Mouse (Mus musculus) olfactory bulb, adult 2 months (tissue): ENCODE measurements around the gene Mgat5b. TPM values are rescaled to one million over a fixed set of nuclear protein-coding genes. Genes with fewer than 3 reads are reported as not detected.
"Not testable (repeated sequence)": the region's sequence is repeated elsewhere in the genome, so short reads cannot be mapped to it uniquely, and the experiment has no call there.

ENCODE experiments used
- H3K27ac ChIP-seq: fragments of 200-500 bp; 2 replicates; pipeline ENCODE4 v1.5.1; 2012; ENCODE audit warnings: low read depth, low read length; ENCODE audit not compliant: insufficient read depth
- H3K4me1 ChIP-seq: fragments of 200-500 bp; 2 replicates; pipeline ENCODE4 v1.6.1; 2012; ENCODE audit warnings: low read length; ENCODE audit not compliant: control insufficient read depth, insufficient read depth
- H3K4me3 ChIP-seq: fragments of 200-500 bp; 2 replicates; pipeline ENCODE4 v1.5.1; 2012; ENCODE audit warnings: mild to moderate bottlenecking, low read depth, low read length, moderate library complexity; ENCODE audit not compliant: insufficient read depth
- CTCF ChIP-seq: fragments of 200-500 bp; IDR thresholded peaks from 2 replicates; pipeline ENCODE4 v1.5.1; 2012; ENCODE audit warnings: low read depth, mild to moderate bottlenecking, low read length, moderate library complexity; ENCODE audit not compliant: insufficient read depth
- POLR2A ChIP-seq: fragments of 200-500 bp; IDR thresholded peaks from 2 replicates; pipeline ENCODE4 v1.6.1; 2012; ENCODE audit warnings: mild to moderate bottlenecking, low read depth, low read length, moderate library complexity; ENCODE audit not compliant: insufficient read depth
- WGBS: fragments of 180-500 bp; shearing (Covaris S2); methylation state at CpG from one replicate; pipeline ENCODE4 v1.1.7; 2018; 5-methylcytosine and 5-hydroxymethylcytosine counted together
- polyA plus RNA-seq: library from polyadenylated mRNA; stranded (reverse); fragments of >200 nt; gene quantifications from 2 replicates; pipeline ENCODE4 v1.2.4, GENCODE M21; 2012; ENCODE audit warnings: low replicate concordance; ENCODE audit not compliant: missing spikeins, insufficient read depth, insufficient read length

Gene Mgat5b
- polyA plus RNA-seq, 1 experiment: not detected

DNA sequence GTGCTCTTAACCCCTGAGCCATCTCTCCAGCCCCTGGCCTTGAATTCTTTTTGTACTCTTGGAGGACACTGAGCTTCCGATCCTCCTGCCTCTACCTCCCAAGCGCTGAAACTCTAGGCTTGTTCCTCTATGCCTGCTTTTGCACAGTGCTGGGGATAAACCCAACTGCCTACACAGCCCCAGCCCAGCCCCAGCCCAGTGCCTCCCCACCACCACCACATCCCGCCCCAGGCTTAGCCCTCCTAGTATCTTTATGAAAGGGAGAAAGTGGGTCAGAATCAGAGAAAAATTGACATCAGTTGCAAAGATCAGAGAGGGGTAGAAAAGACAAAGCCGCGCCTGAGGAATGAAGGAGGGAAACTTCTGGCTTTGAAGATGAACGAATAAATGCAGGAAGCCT lies 34.6 kb upstream of the Mgat5b start:
- H3K27ac ChIP-seq: no peak overlapping the region
- TF ChIP-seq CTCF (no peak), POLR2A (no peak)
- WGBS: 95% methylated on average over 6 of the region's 6 CpGs
- no peak overlapping the region for H3K4me3 ChIP-seq
- H3K4me1 ChIP-seq: peaks cover 6% of the 10 kb centered on the region

- H3K27ac ChIP-seq: no peak overlapping the region
- peaks cover 6% of the 10 kb centered on the region for H3K4me1 ChIP-seq
- peak; percentile 75 for TF ChIP-seq CTCF
- no peak for TF ChIP-seq POLR2A
- 8% methylated on average over 27 of the region's 28 CpGs for WGBS
- peak overlapping the region; percentile 21 for H3K4me3 ChIP-seq
Observed at GRCm38 (mm10) chr11:116885275-116886151, 33.1 kb upstream of the Mgat5b start.

- Histone ChIP-seq H3K27ac (no peak overlapping the region), H3K4me3 (no peak overlapping the region), H3K4me1 (peaks cover 3% of the 10 kb centered on the region)
- 82% methylated on average over 5 of the region's 5 CpGs for WGBS
- no peak for TF ChIP-seq POLR2A
- no peak for TF ChIP-seq CTCF
Observed at GRCm38 (mm10) chr11:116887136-116887535, 31.5 kb upstream of the Mgat5b start.

DNA sequence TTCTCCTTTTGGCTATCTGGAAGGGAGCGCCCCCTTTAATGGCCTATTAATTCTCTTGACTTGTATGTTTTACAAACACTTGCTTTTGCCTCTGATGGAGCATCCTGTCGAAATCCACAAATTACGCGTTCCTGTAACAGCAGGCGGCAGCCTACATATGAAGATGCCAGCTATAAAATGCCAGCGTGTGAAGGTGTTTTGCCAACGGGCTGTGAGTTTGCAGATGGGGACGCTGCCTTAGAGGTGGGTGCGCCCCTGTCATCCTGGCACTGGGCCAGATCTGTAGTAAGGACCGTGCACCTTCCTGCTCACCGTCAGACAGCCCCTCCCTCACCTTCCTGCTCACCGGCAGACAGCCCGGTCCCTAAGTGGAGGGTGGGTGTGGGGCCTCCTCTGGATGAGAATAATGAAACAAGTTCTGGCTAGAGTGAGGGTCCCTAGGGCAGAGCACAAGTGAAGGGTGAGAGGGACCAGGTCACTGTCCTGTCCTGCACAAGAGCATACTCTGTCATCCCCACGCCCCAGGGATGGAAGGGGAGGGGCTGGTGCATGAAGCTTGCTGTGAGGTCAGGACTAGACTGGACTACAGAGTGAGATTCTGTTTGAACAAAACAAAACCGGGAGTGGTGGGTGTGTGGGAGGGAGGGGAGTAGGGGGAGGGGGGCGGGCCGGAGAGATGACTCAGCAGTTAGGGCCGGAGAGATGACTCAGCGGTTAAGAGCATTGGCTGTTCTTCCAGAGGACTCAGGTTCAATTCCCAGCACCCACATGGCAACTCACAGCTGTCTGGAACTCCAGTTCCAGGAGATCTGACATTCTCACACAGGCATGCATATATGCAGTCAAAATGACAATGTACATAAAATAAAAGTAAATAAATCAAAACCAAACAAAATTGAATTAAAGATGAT lies 24.9 kb upstream of the Mgat5b start:
- 48% methylated on average over 19 of the region's 19 CpGs for WGBS
- H3K4me3 ChIP-seq: no peak overlapping the region
- no peak overlapping the region for H3K27ac ChIP-seq
- no peak for TF ChIP-seq POLR2A
- no peak for TF ChIP-seq CTCF
- peaks cover 13% of the 10 kb centered on the region for H3K4me1 ChIP-seq

DNA sequence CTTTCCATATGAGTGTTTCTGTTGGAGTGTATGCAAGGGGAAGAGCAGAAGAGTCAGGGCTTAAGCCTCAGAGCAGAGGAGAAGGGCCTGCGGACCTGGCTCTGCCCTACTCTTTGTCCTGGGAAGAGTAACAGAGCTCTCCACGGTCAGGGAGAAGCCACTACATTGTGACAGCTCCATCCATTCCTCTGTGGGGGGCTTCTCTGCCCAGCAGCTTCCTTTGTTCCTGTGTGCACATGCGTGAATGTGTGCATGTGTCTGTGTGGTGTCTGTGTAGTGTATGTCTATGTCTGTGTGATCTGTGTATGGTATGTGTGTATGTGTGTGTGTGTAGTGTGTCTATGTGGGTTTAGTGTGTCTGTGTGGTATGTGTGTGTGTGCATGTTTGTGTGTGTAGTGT lies 23.3 kb upstream of the Mgat5b start:
- Histone ChIP-seq H3K4me3 (no peak overlapping the region), H3K4me1 (peaks cover 21% of the 10 kb centered on the region), H3K27ac (no peak overlapping the region)
- TF ChIP-seq CTCF: no peak
- TF ChIP-seq POLR2A: no peak
- 79% methylated on average over 3 of the region's 3 CpGs for WGBS

DNA sequence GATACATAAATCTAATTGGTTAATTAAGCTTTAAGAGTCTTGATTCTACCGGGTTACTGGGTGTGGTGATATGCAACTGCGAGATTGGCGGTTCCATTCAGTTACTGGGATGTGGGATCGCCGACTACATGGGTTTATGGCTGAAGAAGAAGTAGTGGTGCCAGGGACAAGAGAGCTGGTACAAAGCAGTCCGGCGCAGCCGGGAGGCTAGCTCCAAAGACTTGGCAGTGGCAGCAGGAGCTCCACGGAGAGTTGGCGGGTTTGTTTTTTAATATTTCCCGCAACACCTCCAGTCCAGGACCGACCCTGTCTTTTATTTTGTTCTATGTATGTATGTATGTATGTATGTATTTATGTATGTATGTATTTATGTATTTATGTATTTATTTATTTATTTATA lies 19.4 kb upstream of the Mgat5b start:
- no peak overlapping the region for H3K4me3 ChIP-seq
- peaks cover 27% of the 10 kb centered on the region for H3K4me1 ChIP-seq
- WGBS: 70% methylated on average over 12 of the region's 12 CpGs
- TF ChIP-seq POLR2A: no peak
- TF ChIP-seq CTCF: no peak
- no peak overlapping the region for H3K27ac ChIP-seq

GRCm38 (mm10) chr11:116902588-116902987 lies 16.1 kb upstream of the Mgat5b start:
- 88% methylated on average over 10 of the region's 10 CpGs for WGBS
- not testable (repeated sequence) for H3K27ac ChIP-seq

DNA sequence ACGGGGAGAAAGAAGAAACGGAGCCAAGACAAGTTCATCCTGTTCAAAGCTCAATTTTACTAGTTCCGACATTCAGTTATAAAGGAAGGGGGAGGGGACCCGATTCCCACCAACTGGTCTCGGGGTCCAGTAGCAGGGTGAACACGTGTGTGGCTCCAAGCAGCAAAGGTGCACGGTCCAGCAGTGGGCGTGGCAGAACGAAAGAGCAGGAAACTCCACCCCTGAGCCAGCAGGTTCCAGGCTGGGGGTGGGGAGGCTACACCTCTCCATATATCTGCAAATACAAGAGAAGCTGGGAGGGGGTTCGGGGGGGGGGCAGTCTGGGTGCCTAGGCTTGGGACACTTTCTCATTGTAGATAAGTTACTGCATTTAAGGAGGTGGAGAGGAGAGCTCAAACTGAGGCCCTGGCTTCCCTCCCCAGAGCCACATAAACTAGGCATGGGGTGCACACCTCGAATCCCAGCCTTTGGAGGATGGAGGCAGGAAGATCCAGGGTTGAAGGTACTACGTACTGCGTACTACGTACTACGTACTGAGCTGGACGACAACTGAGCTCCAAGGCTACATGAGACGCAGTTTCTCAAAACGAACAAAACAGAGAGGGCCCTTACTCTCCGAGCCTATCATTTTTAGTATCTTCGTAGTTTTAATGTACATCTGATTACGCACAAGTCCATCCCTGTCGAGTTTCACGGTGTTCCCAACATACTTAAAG lies 12.8 kb upstream of the Mgat5b start:
- no peak overlapping the region for H3K27ac ChIP-seq
- WGBS: 6% methylated on average over 23 of the region's 23 CpGs
- H3K4me3 ChIP-seq: no peak overlapping the region
- peaks cover 14% of the 10 kb centered on the region for H3K4me1 ChIP-seq
- TF ChIP-seq CTCF (no peak), POLR2A (no peak)

More at GRCm38 (mm10) chr11:116902588-116902987, 16.1 kb upstream of the Mgat5b start:
- not testable (repeated sequence) for H3K4me3 ChIP-seq
- peaks cover 27% of the 10 kb centered on the region for H3K4me1 ChIP-seq

DNA sequence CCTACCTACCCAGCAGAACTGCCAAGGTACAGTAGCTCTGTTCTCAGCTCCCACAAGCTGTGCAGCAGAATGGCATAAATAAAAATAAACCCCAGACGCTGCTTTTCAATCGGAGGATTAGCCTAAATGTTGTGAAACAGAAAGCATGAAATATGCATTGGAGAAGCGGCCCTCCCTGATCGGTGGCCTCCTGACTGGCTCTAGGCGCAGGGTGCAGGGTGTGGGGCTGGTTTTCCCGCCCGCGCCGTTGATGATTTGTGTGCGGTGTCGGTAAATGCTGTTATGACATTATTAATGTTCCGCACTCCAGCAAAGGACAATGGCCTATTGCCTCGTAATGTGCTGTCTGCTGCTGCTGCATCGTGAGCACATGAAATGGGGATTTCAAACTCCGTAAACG lies 5.1 kb upstream of the Mgat5b start:
- no peak overlapping the region for H3K4me3 ChIP-seq
- H3K27ac ChIP-seq: no peak overlapping the region
- 61% methylated on average over 16 of the region's 16 CpGs for WGBS
- peaks cover 16% of the 10 kb centered on the region for H3K4me1 ChIP-seq
- TF ChIP-seq CTCF (no peak), POLR2A (no peak)
